Mouse (Mus musculus): ENCODE measurements around the gene Zfp759. TPM values are rescaled to one million over a fixed set of nuclear protein-coding genes. Genes with fewer than 3 reads are reported as not detected.
"Not testable (repeated sequence)": the region's sequence is repeated elsewhere in the genome, so short reads cannot be mapped to it uniquely, and the experiment has no call there.

Gene Zfp759
- total RNA-seq (2021): 1 to 10 TPM; 4.4 to 5.8 TPM

DNA sequence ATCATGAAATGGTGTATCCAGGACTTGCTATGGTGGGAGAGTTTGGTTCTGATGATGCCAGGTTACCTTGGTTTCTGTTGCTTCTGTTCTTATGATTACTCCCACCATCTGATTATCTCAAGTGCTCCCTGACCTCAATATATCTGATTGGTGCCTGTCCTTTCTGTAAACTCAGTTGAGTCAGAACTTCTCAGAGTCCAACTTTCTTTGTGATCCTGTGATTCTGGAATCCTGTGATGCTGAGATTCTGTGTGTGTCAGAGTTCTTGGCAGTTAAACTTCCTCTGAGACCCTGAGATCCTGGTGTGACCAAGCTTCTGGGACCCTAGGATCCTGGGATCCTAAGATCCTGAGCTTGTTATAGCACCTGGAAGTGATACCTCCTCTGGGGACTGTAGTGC lies at the start of gene Zfp759:
Gene Zfp759, plus strand, starts transcription at position 301 of the 400 bp plus-strand sequence.
- intact Hi-C loops (cut with DNase I): loop anchor here (10.0 kb wide), 2 partner anchors 143 to 723 kb away; no protein-coding TSS in a partner anchor

DNA sequence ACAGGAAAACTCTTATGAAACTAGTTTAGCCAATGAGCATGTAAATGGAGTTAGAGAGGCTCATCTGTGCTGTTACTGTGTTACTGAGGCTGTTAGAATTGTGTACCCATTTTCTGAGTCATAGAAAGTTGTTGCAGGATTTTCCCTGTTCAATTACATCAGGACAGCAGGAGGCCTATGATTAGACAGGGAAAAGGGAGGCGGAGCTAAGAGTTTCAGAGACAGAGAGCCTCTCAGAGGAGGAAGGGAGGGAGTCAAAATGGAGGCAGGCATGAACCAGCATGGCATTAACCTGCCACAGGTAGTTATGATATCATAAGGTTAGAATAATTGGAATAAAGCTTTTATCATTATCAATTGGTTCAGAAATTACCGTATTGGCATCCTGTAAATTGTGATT lies 48.7 kb upstream of the Zfp759 start:
- DNase-seq (ENCODE audit: low spot score): no peak
- intact Hi-C loops (cut with DNase I): no loop called here

More for the DNA sequence above, at the start of gene Zfp759:
- DNase-seq (ENCODE audit: low spot score): not testable (repeated sequence)

DNA sequence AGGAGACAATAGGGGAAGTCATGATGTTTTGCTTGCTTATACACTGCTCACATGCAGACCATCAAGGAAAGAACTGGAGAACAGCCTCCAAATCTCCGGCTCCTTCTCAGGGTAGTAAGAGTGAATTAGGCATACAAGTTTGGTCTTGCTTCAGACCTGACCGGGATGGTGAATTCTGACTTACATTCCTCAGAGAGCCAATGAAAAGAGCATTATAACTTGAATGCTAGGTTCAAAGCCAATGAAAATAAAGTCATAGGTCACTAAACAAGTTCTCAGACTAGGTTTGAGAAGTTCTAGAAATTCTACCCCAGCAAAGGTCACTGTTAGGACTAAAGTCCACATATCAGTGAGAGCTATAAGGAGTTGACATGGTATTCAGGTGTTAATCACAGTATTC lies 44.2 kb upstream of the Zfp759 start:
- intact Hi-C loops (cut with DNase I): no loop called here
- DNase-seq (ENCODE audit: low spot score): no peak

DNA sequence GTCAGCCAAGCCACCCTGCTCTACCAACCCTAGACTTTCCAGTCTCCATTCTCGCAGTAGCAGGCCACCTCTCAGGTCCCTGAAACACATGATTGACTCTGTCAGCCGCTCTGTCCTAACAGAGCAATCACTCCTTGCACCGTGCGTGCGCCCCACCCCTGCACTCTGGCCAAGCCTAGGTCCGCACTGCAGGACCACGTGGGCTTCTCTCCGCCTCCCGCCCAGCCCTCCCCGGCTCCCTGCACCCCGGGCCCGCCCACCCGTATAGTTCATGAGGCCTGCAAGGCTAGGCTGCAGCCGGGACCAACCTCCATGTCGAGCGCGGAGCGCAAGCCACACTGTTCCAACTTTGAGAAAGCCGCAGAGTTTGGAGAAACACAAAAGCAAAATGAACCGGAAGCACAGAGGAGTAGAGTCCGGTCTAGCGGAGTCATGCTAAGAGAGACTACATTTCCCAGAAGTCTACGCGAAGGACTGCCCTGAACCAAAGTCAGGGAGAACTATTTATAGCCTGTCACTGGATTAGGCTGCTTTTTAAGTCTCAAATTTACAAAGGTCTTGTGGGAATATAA lies 40.2 kb upstream of the Zfp759 start:
- DNase-seq (ENCODE audit: low spot score): peak; percentile 70
- intact Hi-C loops (cut with DNase I): no loop called here

DNA sequence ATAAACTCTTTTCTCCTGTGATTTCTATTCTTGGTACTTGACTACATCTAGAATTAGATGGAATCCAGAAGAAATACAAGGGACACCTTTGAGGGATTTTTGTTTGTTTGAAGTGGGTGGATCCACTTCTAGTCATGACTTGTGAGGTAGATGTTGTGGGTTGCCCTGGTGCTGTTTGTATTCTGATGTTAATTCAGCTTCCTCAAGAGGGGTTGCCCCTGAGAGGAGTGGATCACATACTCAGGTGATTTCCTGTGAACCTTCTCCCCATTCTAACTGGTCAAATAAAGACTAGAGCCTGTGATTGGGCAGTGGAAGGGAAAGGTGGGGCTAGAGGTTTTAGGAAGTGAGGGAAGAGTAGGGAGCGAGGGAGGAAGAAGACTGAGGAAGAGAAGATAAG lies 39.5 kb upstream of the Zfp759 start:
- intact Hi-C loops (cut with DNase I): loop anchor here (2.0 kb wide), 2 partner anchors 19 to 25 kb away; no protein-coding TSS in a partner anchor
- DNase-seq (ENCODE audit: low spot score): no peak

DNA sequence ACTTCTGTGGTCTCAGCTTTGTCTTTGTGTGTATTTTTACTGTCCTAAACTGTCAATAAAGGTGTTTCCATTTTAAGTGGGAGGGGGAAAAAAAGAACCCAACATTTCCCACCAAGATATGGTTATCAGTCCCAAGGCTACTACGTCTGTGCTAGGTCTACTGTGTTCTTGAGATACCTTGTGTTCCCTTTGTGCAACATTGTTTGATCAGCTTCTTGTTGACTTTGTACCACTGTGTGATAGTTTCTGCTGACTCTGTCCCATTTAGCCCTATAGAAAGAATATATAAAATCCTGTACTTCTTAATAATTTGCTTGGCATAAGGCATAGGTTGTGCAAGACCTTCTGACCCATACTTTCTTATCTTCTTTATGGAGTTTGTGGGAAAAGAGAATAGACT lies 31.3 kb upstream of the Zfp759 start:
- DNase-seq (ENCODE audit: low spot score): no peak
- intact Hi-C loops (cut with DNase I): no loop called here

DNA sequence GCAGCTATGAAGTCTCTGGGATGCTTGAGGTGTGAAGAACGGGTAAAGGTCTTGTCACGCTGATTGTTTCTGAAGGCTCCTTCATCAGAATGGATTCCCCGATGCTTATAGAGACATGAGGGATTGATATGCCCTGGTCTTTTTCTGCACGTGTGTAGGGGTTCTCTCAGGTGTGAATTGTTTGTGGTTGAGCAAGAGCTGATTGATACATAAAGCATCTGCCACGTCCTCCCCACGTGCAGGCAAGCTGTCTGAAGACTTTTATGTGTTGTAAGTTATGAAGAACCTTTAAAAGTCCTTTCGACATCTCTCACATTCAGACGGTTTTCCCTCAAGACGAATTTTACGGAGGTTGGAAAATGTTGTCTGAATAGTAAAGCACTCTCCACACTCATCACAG lies 23.6 kb upstream of the Zfp759 start, which contains the start of gene Zfp708:
Gene Zfp708, minus strand, starts transcription at position 101 of the 400 bp plus-strand sequence.
- intact Hi-C loops (cut with DNase I): no loop called here
- no peak for DNase-seq (ENCODE audit: low spot score)

DNA sequence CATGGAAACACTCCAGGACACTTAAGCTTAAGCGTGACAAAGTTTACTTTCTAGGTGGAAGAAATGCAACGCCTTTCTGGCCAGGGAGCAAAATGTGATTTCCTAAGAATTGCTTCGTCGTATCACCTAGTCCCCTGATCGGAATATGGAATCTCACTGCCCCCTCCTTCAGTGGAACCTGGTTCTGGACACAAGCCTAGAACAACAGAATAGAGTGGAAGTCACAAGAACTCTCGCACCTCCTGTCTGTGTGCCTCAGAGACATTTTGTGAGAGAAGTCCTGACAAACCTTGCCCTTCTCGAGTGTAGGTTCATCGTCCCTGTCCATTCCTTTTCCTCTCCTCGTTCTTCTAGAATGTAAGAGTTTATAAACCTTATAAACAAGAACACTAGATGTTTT lies 13.8 kb upstream of the Zfp759 start:
- intact Hi-C loops (cut with DNase I): loop anchor here (1.0 to 10.0 kb wide), 4 partner anchors 25 to 447 kb away; partner anchors contain the start of gene Zfp748
- no peak for DNase-seq (ENCODE audit: low spot score)

DNA sequence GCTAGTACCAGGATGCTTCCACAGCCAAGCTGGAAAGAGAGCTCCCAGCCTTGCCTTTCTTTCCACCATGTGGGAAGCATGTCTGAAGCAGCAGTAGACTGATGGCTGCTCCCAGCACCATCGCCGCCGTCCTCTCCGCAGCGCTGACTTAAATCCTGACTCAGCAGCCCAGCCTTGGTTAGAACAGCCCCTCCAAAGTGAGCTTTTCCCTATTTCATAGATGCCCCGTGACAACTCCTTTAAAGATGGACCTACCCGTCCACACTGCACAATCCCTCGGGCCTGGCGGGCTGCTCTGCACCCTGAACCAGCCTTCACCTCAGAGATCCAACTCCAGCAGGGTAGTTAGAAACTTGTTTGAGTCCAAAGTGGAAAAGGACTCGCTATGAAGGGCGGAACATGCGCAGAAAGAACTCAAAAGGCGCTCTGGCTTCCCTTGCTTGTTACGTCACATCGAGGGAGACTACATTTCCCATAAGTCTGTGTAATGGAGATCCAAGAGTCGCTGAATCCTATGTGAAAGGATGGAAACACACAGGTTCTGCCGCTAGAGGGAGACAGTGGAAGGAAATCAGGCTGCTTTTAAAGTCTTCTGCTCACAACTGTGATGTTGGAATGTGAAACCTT lies 13.2 kb upstream of the Zfp759 start, which contains the start of gene Gm28557:
Gene Gm28557, minus strand, starts transcription at position 411 of the 627 bp plus-strand sequence.
- intact Hi-C loops (cut with DNase I): loop anchor here (1.0 to 10.0 kb wide), 3 partner anchors 48 to 446 kb away; partner anchors contain the start of gene Zfp748

DNA sequence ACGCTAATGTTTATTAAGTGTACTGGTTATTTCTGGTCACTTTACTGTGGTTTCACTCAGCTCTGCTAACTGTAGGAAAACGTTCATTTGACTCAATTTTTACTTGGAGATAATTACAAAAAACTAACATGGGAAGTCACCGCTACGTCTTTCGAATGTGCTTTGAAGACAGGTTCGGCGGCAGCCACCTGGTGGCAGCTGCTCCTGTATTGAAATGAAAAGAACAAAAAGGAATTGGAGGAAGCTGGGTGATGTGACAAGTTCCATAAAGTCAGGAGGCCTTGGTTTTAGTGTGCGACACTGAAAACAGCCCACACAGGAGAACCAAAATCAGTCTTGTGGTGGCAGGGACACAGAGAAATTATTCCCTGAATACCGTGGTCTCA lies 12.6 kb upstream of the Zfp759 start:
- no peak for DNase-seq (ENCODE audit: low spot score)
- intact Hi-C loops (cut with DNase I): loop anchor here (1.0 to 10.0 kb wide), 4 partner anchors 19 to 446 kb away; partner anchors contain the start of gene Zfp748

More for the DNA sequence above, 13.2 kb upstream of the Zfp759 start, which contains the start of gene Gm28557:
- peak; percentile 79 for DNase-seq (ENCODE audit: low spot score)

DNA sequence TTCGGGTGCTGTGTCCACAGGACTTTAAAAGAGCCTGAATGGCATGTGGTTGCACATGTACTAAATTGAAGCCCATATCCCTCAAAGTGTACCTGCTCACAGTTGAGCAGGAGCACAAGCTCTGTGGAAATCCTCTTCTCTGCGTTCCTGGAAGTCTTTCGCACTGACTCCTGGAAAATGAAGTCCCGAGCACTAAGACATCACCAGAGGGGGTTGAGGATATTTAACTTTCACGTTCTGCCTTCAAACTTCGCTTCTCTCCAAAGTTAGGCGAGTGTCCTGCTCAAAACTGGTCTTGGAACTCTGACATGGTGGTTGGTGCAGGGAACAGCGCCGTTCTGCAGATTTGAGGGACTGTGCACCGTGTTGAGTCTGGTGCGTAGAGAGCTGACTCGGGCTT lies 9.4 kb upstream of the Zfp759 start:
- DNase-seq (ENCODE audit: low spot score): no peak
- intact Hi-C loops (cut with DNase I): no loop called here

DNA sequence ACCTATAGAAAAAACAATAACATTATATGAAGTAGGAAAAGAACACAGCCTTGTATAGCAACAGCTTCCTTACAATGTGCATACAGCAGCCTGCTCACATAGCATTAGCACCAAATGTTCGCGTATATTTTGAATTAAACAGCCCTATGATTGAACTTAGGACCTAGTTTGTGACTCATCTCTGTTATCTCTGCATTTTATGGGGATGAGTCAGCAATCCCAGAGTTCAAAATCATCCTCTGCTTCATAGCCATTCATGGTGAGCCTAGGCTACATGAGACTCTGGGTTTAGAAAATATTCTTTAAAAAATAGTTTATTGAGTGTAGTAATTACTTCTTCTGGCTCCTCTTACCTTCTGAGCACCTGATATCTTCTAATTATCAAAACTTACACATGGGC lies 8.2 kb upstream of the Zfp759 start:
- intact Hi-C loops (cut with DNase I): no loop called here
- no peak for DNase-seq (ENCODE audit: low spot score)

DNA sequence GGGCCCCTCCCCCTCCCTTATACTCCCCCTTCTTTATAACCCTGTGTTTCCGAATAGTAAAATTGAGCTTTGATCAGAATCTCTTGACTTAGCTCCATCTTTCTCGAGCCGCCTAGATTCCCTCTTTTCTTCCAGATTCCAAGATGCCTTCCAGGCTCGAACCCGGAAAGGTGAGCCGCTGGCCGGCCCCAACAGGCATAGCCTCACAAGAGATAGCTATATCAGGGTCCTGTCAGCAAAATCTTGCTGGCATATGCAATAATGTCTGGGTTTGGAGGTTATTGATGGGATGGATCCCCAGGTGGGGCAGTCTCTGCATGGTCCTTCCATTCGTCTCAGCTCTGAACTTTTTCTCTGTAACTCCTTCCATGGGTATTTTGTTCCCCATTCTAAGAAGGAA lies 5.3 kb upstream of the Zfp759 start, which contains the start of gene Rslcan18:
Gene Rslcan18, minus strand, starts transcription at position 101 of the 400 bp plus-strand sequence.
- DNase-seq (ENCODE audit: low spot score): not testable (repeated sequence)

DNA sequence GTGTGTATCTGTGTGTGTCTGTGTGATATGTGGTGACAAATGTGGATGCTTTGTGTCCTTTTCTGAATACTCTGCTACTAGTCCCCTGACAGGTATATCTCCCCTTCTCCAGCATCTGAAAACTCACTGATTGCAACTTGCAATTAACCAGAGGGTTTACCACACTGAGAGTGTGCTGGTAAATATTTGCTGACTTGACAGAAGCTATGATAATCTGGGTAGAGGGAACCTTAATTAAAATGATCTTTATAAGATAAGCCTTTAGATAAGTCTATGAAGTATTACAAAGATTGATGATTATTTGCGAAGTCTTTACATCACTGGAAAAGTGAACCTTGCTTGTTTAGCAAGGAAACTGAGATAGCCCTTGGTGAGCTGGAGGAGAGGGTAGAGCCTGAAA lies 3.0 kb downstream of the Zfp759 start:
- intact Hi-C loops (cut with DNase I): loop anchor here (10.0 kb wide), 2 partner anchors 140 to 720 kb away; no protein-coding TSS in a partner anchor
- DNase-seq (ENCODE audit: low spot score): no peak

More for the DNA sequence above, 5.3 kb upstream of the Zfp759 start, which contains the start of gene Rslcan18:
- intact Hi-C loops (cut with DNase I): not testable (repeated sequence)

DNA sequence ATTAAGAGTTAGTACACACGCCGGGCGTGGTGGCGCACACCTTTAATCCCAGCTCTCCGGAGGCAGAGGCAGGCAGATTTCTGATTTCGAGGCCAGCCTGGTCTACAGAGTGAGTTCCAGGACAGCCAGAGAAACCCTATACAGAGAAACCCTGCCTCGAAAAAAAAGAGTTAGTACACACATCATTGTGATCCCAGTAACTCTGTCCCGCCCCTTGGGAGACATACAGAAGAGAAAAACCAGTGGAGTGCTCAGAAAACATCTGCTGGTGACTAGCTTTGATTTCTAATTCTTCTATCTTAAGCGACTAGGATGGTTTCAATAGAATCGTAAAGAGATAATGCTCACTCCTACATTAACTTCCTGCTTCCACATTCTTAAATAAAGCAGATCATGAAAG lies 6.0 kb downstream of the Zfp759 start:
- not testable (repeated sequence) for DNase-seq (ENCODE audit: low spot score)
- intact Hi-C loops (cut with DNase I): loop anchor here (10.0 kb wide), 2 partner anchors 137 to 717 kb away; no protein-coding TSS in a partner anchor

DNA sequence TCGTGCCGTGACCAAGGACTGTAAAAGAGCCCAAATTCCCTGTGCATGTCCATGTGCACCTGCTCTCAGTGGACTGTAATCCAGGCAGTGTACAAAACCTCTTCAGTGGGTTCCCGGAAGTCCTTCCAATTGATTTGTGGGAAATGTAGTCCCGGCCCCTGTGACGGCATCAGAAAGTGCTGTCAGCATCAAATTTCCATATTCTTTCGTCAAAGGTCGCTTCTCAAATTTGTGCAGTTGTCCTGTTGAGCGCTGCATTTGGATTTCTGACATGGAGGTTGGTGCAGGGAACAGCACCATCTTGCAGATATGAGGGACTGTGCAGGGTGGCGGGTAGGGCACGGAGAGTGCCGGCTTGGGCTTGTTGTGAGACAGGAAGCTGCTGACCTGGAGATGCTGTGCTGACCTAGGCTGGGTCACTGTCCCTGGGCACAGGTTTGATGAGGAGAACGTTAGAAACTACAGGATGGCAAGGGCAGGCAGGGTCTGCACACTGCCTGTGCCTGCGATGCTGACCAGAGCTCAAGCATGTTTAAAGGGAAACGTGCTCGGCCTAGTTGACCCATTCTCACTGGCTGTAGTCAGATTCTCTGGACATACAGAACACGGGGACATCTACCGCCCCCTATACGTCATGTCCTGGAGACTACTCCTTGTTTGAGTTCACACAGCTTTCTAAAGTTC lies 6.7 kb downstream of the Zfp759 start:
- DNase-seq (ENCODE audit: low spot score): peak; percentile 53
- intact Hi-C loops (cut with DNase I): loop anchor here (1.0 to 10.0 kb wide), 5 partner anchors 19 to 717 kb away; partner anchors contain the start of gene Zfp457

DNA sequence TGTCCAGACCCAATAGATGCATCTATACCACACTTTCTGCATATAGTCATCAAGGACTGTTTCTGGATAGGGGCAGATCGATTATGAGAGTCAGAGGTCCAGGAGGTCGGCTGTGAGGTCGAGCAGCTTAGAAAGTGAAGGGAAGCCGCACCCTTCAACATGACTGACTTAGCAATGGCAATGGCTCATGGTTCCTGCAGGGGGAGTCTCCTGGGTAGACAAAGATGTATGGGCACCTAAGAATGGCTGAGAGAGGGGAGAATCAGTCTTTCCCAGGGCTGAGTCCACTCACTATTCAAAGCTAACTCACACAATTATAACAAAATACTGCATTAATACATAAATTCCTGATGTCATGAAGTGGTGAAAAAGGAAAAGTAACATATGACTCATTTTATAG lies 44.7 kb downstream of the Zfp759 start:
- DNase-seq (ENCODE audit: low spot score); intact Hi-C loops (cut with DNase I): not testable (repeated sequence)

DNA sequence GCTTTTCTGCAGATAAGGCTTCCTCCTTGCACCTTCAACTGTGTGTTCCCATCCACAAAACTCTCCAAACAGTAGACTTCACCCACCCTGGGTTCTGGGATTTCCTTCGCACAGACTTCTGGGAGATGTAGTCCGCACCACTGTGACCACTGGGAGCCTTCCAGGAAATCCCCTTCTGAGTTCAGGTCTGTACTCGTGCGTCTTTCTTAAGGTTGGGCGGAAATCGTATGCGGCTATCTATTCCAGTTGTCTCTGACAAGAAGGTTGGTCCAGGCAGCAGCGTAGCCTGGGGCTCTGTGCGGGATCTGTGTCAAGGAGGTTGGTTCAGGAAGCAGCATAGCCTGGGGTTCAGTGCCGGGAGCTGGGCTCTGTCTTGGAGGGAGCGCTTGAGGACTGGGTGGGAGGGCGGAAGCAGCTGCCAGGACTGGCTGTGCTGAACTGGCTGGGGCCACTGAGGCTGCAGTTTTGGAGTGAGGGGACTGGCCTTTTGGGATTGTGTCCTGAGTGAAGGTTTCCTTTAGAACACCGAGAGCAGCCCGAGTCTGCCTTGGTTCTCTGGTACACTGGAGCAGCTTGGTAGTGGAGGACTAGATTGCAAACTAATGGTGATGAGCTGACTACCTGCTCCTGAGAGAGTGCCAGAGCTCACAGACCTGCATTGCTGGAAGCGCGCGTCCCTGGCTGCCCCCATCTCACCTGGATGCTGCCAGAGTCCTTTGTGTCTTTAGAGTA lies 51.7 kb downstream of the Zfp759 start, which contains the start of gene Rsl1:
Gene Rsl1, plus strand, starts transcription at position 192 of the 732 bp plus-strand sequence.
- DNase-seq (ENCODE audit: low spot score): peak; percentile 67
- intact Hi-C loops (cut with DNase I): loop anchor here (2.0 kb wide), 1 partner anchor 22 kb away; the partner anchor contains the start of gene Zfp455

DNA sequence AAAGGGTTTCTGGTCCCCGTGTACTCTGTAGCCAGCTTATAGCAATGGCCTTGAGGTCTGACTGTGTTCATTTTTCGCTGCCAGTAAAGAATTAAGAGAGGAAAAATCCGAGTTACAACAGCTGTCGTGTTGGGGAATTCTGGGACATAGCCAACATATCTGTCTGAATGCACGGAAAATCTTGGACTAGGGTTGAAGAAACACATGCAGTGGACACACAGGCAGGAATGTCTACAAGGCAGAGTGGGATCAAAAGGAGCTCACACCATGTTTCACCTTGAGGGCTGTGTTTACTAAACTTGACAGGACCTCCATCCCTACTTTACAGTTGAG lies 52.2 kb downstream of the Zfp759 start:
- intact Hi-C loops (cut with DNase I): loop anchor here (2.0 kb wide), 1 partner anchor 21 kb away; the partner anchor contains the start of gene Zfp455

More for the DNA sequence above, 52.2 kb downstream of the Zfp759 start:
- DNase-seq (ENCODE audit: low spot score): no peak

Measured in heart, postnatal 25 days (tissue).